Mouse (Mus musculus): ENCODE data around the gene Cnot8. TPM values are rescaled to one million over a fixed set of nuclear protein-coding genes. Genes with fewer than 3 reads are reported as not detected.

Gene Cnot8
- polyA plus RNA-seq, 1 experiment: 82.8 TPM

GRCm38 (mm10) chr11:58138821-58139220, 34.9 kb downstream of the Cnot8 start:
- H3K4me3 ChIP-seq (replicated peaks; ENCODE audit: insufficient read depth, low read depth, low read length): no peak overlapping the region
- H3K27me3 ChIP-seq (ENCODE audit: control insufficient read depth, insufficient read depth, low read length): no peaks in the 10 kb centered on the region
- no peaks in the 10 kb centered on the region for H3K4me1 ChIP-seq (ENCODE audit: control insufficient read depth, insufficient read depth, low read length)
- no peak overlapping the region for H3K27ac ChIP-seq (ENCODE audit: insufficient read depth, low read length)
- 84% methylated on average over 11 of the region's 11 CpGs for WGBS
- DNase-seq: no peak
- TF ChIP-seq POLR2A (IDR thresholded peaks at IDR 0.05; ENCODE audit: borderline replicate concordance, insufficient read depth, low read length) (no peak), CTCF (IDR thresholded peaks at IDR 0.05; ENCODE audit: borderline replicate concordance, insufficient read depth, low read depth, low read length) (no peak)

- no peak for DNase-seq
- Histone ChIP-seq H3K4me3 (replicated peaks; ENCODE audit: insufficient read depth, low read depth, low read length) (no peak overlapping the region), H3K27me3 (ENCODE audit: control insufficient read depth, insufficient read depth, low read length) (no peaks in the 10 kb centered on the region), H3K4me1 (ENCODE audit: control insufficient read depth, insufficient read depth, low read length) (no peaks in the 10 kb centered on the region), H3K27ac (ENCODE audit: insufficient read depth, low read length) (no peak overlapping the region)
- WGBS: 85% methylated on average over 3 of the region's 3 CpGs
- TF ChIP-seq POLR2A (IDR thresholded peaks at IDR 0.05; ENCODE audit: borderline replicate concordance, insufficient read depth, low read length): no peak
Observed at GRCm38 (mm10) chr11:58139466-58139865, 35.5 kb downstream of the Cnot8 start.

- TF ChIP-seq POLR2A (IDR thresholded peaks at IDR 0.05; ENCODE audit: borderline replicate concordance, insufficient read depth, low read length): no peak
- TF ChIP-seq CTCF (IDR thresholded peaks at IDR 0.05; ENCODE audit: borderline replicate concordance, insufficient read depth, low read depth, low read length): no peak
- DNase-seq: peak in 1 of 2 experiments; percentile 44
- no peaks in the 10 kb centered on the region for H3K27me3 ChIP-seq (ENCODE audit: control insufficient read depth, insufficient read depth, low read length)
- no peak overlapping the region for H3K4me3 ChIP-seq (replicated peaks; ENCODE audit: insufficient read depth, low read depth, low read length)
- 55% methylated on average over 9 of the region's 9 CpGs for WGBS
- H3K27ac ChIP-seq (ENCODE audit: insufficient read depth, low read length): no peak overlapping the region
- H3K4me1 ChIP-seq (ENCODE audit: control insufficient read depth, insufficient read depth, low read length): peaks cover 4% of the 10 kb centered on the region; the same call in 1 of the 2 replicates
Observed at GRCm38 (mm10) chr11:58143704-58144426, 39.9 kb downstream of the Cnot8 start.

GRCm38 (mm10) chr11:58146241-58146640, 42.3 kb downstream of the Cnot8 start:
- Histone ChIP-seq H3K4me3 (replicated peaks; ENCODE audit: insufficient read depth, low read depth, low read length) (no peak overlapping the region), H3K4me1 (ENCODE audit: control insufficient read depth, insufficient read depth, low read length) (peaks cover 4% of the 10 kb centered on the region; the same call in 1 of the 2 replicates), H3K27me3 (ENCODE audit: control insufficient read depth, insufficient read depth, low read length) (no peaks in the 10 kb centered on the region), H3K27ac (ENCODE audit: insufficient read depth, low read length) (no peak overlapping the region)
- WGBS: 19% methylated on average over 5 of the region's 5 CpGs
- DNase-seq: peak; percentile 44 to 47
- no peak for TF ChIP-seq CTCF (IDR thresholded peaks at IDR 0.05; ENCODE audit: borderline replicate concordance, insufficient read depth, low read depth, low read length)
- no peak for TF ChIP-seq POLR2A (IDR thresholded peaks at IDR 0.05; ENCODE audit: borderline replicate concordance, insufficient read depth, low read length)

- Histone ChIP-seq H3K4me3 (replicated peaks; ENCODE audit: insufficient read depth, low read depth, low read length) (no peak overlapping the region), H3K27ac (ENCODE audit: insufficient read depth, low read length) (no peak overlapping the region), H3K27me3 (ENCODE audit: control insufficient read depth, insufficient read depth, low read length) (no peaks in the 10 kb centered on the region), H3K4me1 (ENCODE audit: control insufficient read depth, insufficient read depth, low read length) (no peaks in the 10 kb centered on the region)
- 89% methylated on average over 9 of the region's 9 CpGs for WGBS
- no peak for DNase-seq
- TF ChIP-seq CTCF (IDR thresholded peaks at IDR 0.05; ENCODE audit: borderline replicate concordance, insufficient read depth, low read depth, low read length): no peak
- no peak for TF ChIP-seq POLR2A (IDR thresholded peaks at IDR 0.05; ENCODE audit: borderline replicate concordance, insufficient read depth, low read length)
Observed at GRCm38 (mm10) chr11:58155458-58155857, 51.5 kb downstream of the Cnot8 start.

- no peak for TF ChIP-seq POLR2A (IDR thresholded peaks at IDR 0.05; ENCODE audit: borderline replicate concordance, insufficient read depth, low read length)
- no peak for TF ChIP-seq CTCF (IDR thresholded peaks at IDR 0.05; ENCODE audit: borderline replicate concordance, insufficient read depth, low read depth, low read length)
- DNase-seq: no peak
- H3K27me3 ChIP-seq (ENCODE audit: control insufficient read depth, insufficient read depth, low read length): no peaks in the 10 kb centered on the region
- WGBS: 92% methylated on average over 3 of the region's 3 CpGs
- H3K4me3 ChIP-seq (replicated peaks; ENCODE audit: insufficient read depth, low read depth, low read length): no peak overlapping the region
- no peaks in the 10 kb centered on the region for H3K4me1 ChIP-seq (ENCODE audit: control insufficient read depth, insufficient read depth, low read length)
- no peak overlapping the region for H3K27ac ChIP-seq (ENCODE audit: insufficient read depth, low read length)
Observed at GRCm38 (mm10) chr11:58156871-58157270, 52.9 kb downstream of the Cnot8 start.

- no peaks in the 10 kb centered on the region for H3K27me3 ChIP-seq (ENCODE audit: control insufficient read depth, insufficient read depth, low read length)
- TF ChIP-seq CTCF (IDR thresholded peaks at IDR 0.05; ENCODE audit: borderline replicate concordance, insufficient read depth, low read depth, low read length): peak; percentile 21; the same call in 1 of the 2 replicates
- no peak for TF ChIP-seq POLR2A (IDR thresholded peaks at IDR 0.05; ENCODE audit: borderline replicate concordance, insufficient read depth, low read length)
- 93% methylated on average over 2 of the region's 2 CpGs for WGBS
- no peak overlapping the region for H3K4me3 ChIP-seq (replicated peaks; ENCODE audit: insufficient read depth, low read depth, low read length)
- DNase-seq: no peak
- no peaks in the 10 kb centered on the region for H3K4me1 ChIP-seq (ENCODE audit: control insufficient read depth, insufficient read depth, low read length)
- no peak overlapping the region for H3K27ac ChIP-seq (ENCODE audit: insufficient read depth, low read length)
Observed at GRCm38 (mm10) chr11:58165072-58165471, 61.1 kb downstream of the Cnot8 start.

- H3K27me3 ChIP-seq (ENCODE audit: control insufficient read depth, insufficient read depth, low read length): no peaks in the 10 kb centered on the region
- DNase-seq: no peak
- no peaks in the 10 kb centered on the region; the same call in 1 of the 2 replicates for H3K4me1 ChIP-seq (ENCODE audit: control insufficient read depth, insufficient read depth, low read length)
- peak overlapping the region; percentile 59 for H3K4me3 ChIP-seq (replicated peaks; ENCODE audit: insufficient read depth, low read depth, low read length)
- no peak for TF ChIP-seq CTCF (IDR thresholded peaks at IDR 0.05; ENCODE audit: borderline replicate concordance, insufficient read depth, low read depth, low read length)
- TF ChIP-seq POLR2A (IDR thresholded peaks at IDR 0.05; ENCODE audit: borderline replicate concordance, insufficient read depth, low read length): no peak
- WGBS: 0% methylated on average over 8 of the region's 8 CpGs
- H3K27ac ChIP-seq (ENCODE audit: insufficient read depth, low read length): no peak overlapping the region
Observed at GRCm38 (mm10) chr11:58167822-58168166, 63.8 kb downstream of the Cnot8 start.

Other genes starting within 250 kb of the Cnot8 start
- gene Larp1, start 95.1 kb upstream of the Cnot8 start, polyA plus RNA-seq (2012; rRNA removed): 52.0 and 54.5 TPM in 2 replicates
- not detected in 2 replicates for gene Gm12248, start 11.0 kb upstream of the Cnot8 start, polyA plus RNA-seq (2012; rRNA removed)
- gene Gemin5, start 64.4 kb downstream of the Cnot8 start, polyA plus RNA-seq (2012; rRNA removed): 8.7 and 9.1 TPM in 2 replicates
- 62.0 and 66.5 TPM in 2 replicates for gene Mrpl22, start 67.5 kb downstream of the Cnot8 start, polyA plus RNA-seq (2012; rRNA removed)
- gene Igtp, start 95.4 kb downstream of the Cnot8 start, polyA plus RNA-seq (2012; rRNA removed): 3.3 and 4.9 TPM in 2 replicates
- 3.2 and 3.4 TPM in 2 replicates for gene Irgm2, start 95.5 kb downstream of the Cnot8 start, polyA plus RNA-seq (2012; rRNA removed)
- gene 4930438A08Rik, start 170.6 kb downstream of the Cnot8 start, polyA plus RNA-seq (2012; rRNA removed): 0.06 TPM in 1 of 2 replicates, not detected in the other
- 74.5 and 81.1 TPM in 2 replicates for gene Zfp692, start 202.9 kb downstream of the Cnot8 start, polyA plus RNA-seq (2012; rRNA removed)
- 45.5 and 45.9 TPM in 2 replicates for gene Zfp672, start 226.2 kb downstream of the Cnot8 start, polyA plus RNA-seq (2012; rRNA removed)
- gene Sh3bp5l, start 226.6 kb downstream of the Cnot8 start, polyA plus RNA-seq (2012; rRNA removed): 63.3 and 64.5 TPM in 2 replicates